Mouse (Mus musculus): Measurements from ENCODE around the gene Mea1. TPM values are rescaled to one million over a fixed set of nuclear protein-coding genes. Genes with fewer than 3 reads are reported as not detected.

The Mea1 gene
- total RNA-seq, 4 experiments from 2014 or later, result 47.1 to 52.5 (median 51.6) TPM

Other genes with a start within 250 kb of the Mea1 start
- gene Crip3, start 249.9 kb upstream of the Mea1 start, total RNA-seq (2022), result 1 to 10 TPM in 1 of 4 experiments, under 1 TPM in 3; 0.54 to 1.0 (median 0.88) TPM
- gene Slc22a7, start 240.3 kb upstream of the Mea1 start, total RNA-seq (2022), result not detected
- under 1 TPM; 0.11 to 0.41 (median 0.24) TPM for gene Ttbk1, start 191.1 kb upstream of the Mea1 start, total RNA-seq (2022)
- 1 to 10 TPM; 1.7 to 2.2 (median 1.8) TPM for gene Dnph1, start 182.1 kb upstream of the Mea1 start, total RNA-seq (2022)
- gene Cul9, start 132.4 kb upstream of the Mea1 start, total RNA-seq (2022), result 10 to 100 TPM; 22.7 to 28.0 (median 24.9) TPM
- 100 to 1,000 TPM in 2 of 4 experiments, 10 to 100 TPM in 2; 84.1 to 121 (median 98.6) TPM for gene Srf, start 122.6 kb upstream of the Mea1 start, total RNA-seq (2022)
- gene Ptk7, start 49.3 kb upstream of the Mea1 start, total RNA-seq (2022), result 1 to 10 TPM; 1.8 to 3.5 (median 2.1) TPM
- gene Klc4, start 32.8 kb upstream of the Mea1 start, total RNA-seq (2022), result 10 to 100 TPM; 27.5 to 29.1 (median 28.5) TPM
- gene Mrpl2, start 32.6 kb upstream of the Mea1 start, total RNA-seq (2022), result 100 to 1,000 TPM; 115 to 133 (median 125) TPM
- 10 to 100 TPM; 16.5 to 21.2 (median 18.7) TPM for gene Cul7, start 28.5 kb upstream of the Mea1 start, total RNA-seq (2022)
- 10 to 100 TPM; 10.5 to 13.7 (median 12.4) TPM for gene Rrp36, start 4.4 kb upstream of the Mea1 start, total RNA-seq (2022)
- 10 to 100 TPM; 53.8 to 65.7 (median 61.5) TPM for gene Klhdc3, start 2.1 kb downstream of the Mea1 start, total RNA-seq (2022)
- gene Ppp2r5d, start 26.3 kb downstream of the Mea1 start, total RNA-seq (2022), result 10 to 100 TPM; 25.1 to 31.0 (median 28.6) TPM
- gene Pex6, start 32.7 kb downstream of the Mea1 start, total RNA-seq (2022), result 10 to 100 TPM; 34.4 to 37.4 (median 35.7) TPM
- 1 to 10 TPM; 2.6 to 7.2 (median 3.4) TPM for gene Gnmt, start 50.4 kb downstream of the Mea1 start, total RNA-seq (2022)
- gene Cnpy3, start 73.4 kb downstream of the Mea1 start, total RNA-seq (2022), result 10 to 100 TPM; 17.2 to 22.1 (median 18.4) TPM
- not detected for gene Ptcra, start 84.9 kb downstream of the Mea1 start, total RNA-seq (2022)
- gene 2310039H08Rik, start 93.8 kb downstream of the Mea1 start, total RNA-seq (2022), result 10 to 100 TPM; 24.2 to 33.2 (median 28.9) TPM
- gene Rpl7l1, start 103.9 kb downstream of the Mea1 start, total RNA-seq (2022), result 10 to 100 TPM; 43.9 to 58.6 (median 52.8) TPM
- 10 to 100 TPM; 12.8 to 15.3 (median 14.4) TPM for gene Bicral, start 179.7 kb downstream of the Mea1 start, total RNA-seq (2022)
- 10 to 100 TPM; 15.4 to 18.6 (median 17.3) TPM for gene Tbcc, start 211.9 kb downstream of the Mea1 start, total RNA-seq (2022)
- gene Prph2, start 231.7 kb downstream of the Mea1 start, total RNA-seq (2022), result not detected